Comparison of ENCODE assay signal across 9 mouse cellular contexts in the genomic region with DNA sequence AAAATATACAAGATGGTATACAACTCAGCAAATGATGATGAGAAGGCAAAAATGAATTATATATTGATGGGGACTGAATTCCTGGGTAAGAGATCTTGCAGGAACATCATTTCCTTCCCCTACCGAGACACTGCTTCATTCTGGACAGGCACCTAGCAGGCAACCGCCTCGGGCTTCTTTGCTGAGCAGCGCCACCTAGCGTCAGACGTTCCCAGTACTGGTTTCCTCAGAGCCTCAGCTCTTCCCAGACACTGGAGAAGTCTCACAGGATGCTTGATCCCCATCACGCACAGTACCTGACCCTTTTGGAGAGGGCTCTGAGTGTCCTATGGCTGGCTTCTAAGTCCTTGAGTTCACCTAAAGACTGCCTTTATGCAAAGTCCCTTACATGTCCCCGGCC.
DNase-seq lines count a peak whose midpoint lies in the region; ATAC-seq and TF ChIP-seq lines count a peak whose summit lies in the region.
"Had no signal": no experiment of that assay in that cellular context is flagged by ENCODE, and none has a peak within 500 bp of the region (broad histone marks: within the 10 kb centered on the region; RNA-seq: fewer than 3 reads in every experiment).

No protein-coding gene starts in this region.

- TF ChIP-seq CTCF in intestine, postnatal 0 days (IDR thresholded peaks at IDR 0.05; ENCODE audit: low read depth): peak; percentile 91

- H3K4me1 ChIP-seq in intestine, postnatal 0 days (replicated peaks; ENCODE audit: control insufficient read depth, insufficient read depth, low read length): no peaks in the 10 kb centered on the region
- no peaks in the 10 kb centered on the region for H3K4me1 ChIP-seq in midbrain, embryonic 13.5 days (replicated peaks)
- H3K4me1 ChIP-seq: liver, embryonic 15.5 days had no signal

- DNase-seq in adrenal gland, postnatal 10 days: peak; percentile 92
- DNase-seq in gastrocnemius, postnatal 14 days: peak; percentile 82
- peak; percentile 86 to 95 for DNase-seq in left cerebral cortex, postnatal 14 days (ENCODE audit: low spot score in 2 of 2)
- DNase-seq in skeletal muscle tissue, adult 2 months (ENCODE audit: low read depth, low spot score): peak; percentile 21

- H3K4me2 ChIP-seq in intestine, postnatal 0 days (replicated peaks; ENCODE audit: low read depth): no peak overlapping the region
- H3K4me2 ChIP-seq in midbrain, embryonic 13.5 days (replicated peaks): no peak overlapping the region
- H3K4me2 ChIP-seq: liver, embryonic 15.5 days had no signal

- H3K36me3 ChIP-seq in intestine, postnatal 0 days (ENCODE audit: control insufficient read depth, insufficient read depth): no peaks in the 10 kb centered on the region
- no peaks in the 10 kb centered on the region for H3K36me3 ChIP-seq in midbrain, embryonic 13.5 days
- H3K36me3 ChIP-seq: liver, embryonic 15.5 days had no signal

- no peaks in the 10 kb centered on the region for H3K9me3 ChIP-seq in intestine, postnatal 0 days (ENCODE audit: control insufficient read depth)
- no peaks in the 10 kb centered on the region for H3K9me3 ChIP-seq in midbrain, embryonic 13.5 days
- H3K9me3 ChIP-seq: liver, embryonic 15.5 days had no signal

- intact Hi-C loops in gastrocnemius, postnatal 14 days (cut with DNase I; ENCODE audit: low total_unique reads): loop anchor here (10.0 kb wide), 2 partner anchors 85 to 455 kb away; a partner anchor contains a TSS
- intact Hi-C loops in left cerebral cortex, postnatal 14 days (cut with DNase I): loop anchor here (2.0 to 5.0 kb wide), 4 partner anchors 178 to 458 kb away; no protein-coding TSS in a partner anchor

- H3K4me3 ChIP-seq in intestine, postnatal 0 days (ENCODE audit: low read depth, low read length): no peak overlapping the region
- H3K4me3 ChIP-seq in midbrain, embryonic 13.5 days (replicated peaks): no peak overlapping the region
- H3K4me3 ChIP-seq: liver, embryonic 15.5 days had no signal

- no peaks in the 10 kb centered on the region for H3K27me3 ChIP-seq in intestine, postnatal 0 days (replicated peaks; ENCODE audit: control insufficient read depth, insufficient read depth, low read length)
- H3K27me3 ChIP-seq in midbrain, embryonic 13.5 days: peaks cover 10% of the 10 kb centered on the region; the same call in 1 of the 2 replicates
- H3K27me3 ChIP-seq: liver, embryonic 15.5 days had no signal

- no peak overlapping the region for H3K9ac ChIP-seq in intestine, postnatal 0 days (ENCODE audit: low read depth, low read length)
- H3K9ac ChIP-seq in midbrain, embryonic 13.5 days (replicated peaks): no peak overlapping the region
- H3K9ac ChIP-seq: liver, embryonic 15.5 days had no signal

- ATAC-seq in common myeloid progenitor, adult 5-6 weeks (replicated peaks; ENCODE audit: low read depth, poor library complexity, severe bottlenecking): peak; percentile 86
- ATAC-seq in intestine, postnatal 0 days: peak; percentile 56; the same call in 1 of the 2 replicates
- ATAC-seq in midbrain, embryonic 13.5 days: peak; percentile 85
- no peak for ATAC-seq in erythroblast, adult 5-6 weeks (replicated peaks; ENCODE audit: low FRiP score, poor library complexity, severe bottlenecking)

- no peak overlapping the region for H3K27ac ChIP-seq in intestine, postnatal 0 days (ENCODE audit: low read depth, low read length)
- no peak overlapping the region for H3K27ac ChIP-seq in midbrain, embryonic 13.5 days
- H3K27ac ChIP-seq: liver, embryonic 15.5 days had no signal

- 16% methylated on average over 8 of the region's 8 CpGs for WGBS in intestine, postnatal 0 days
- WGBS in midbrain, embryonic 13.5 days: 16% methylated on average over 8 of the region's 8 CpGs

Comparison
In these comparisons a context has a peak if more than half of its experiments do, and no peak if none do; other contexts are left out.
1. DNase-seq: peak in every context shown above with its lines; median percentile 92 in adrenal gland, postnatal 10 days; 90 in left cerebral cortex, postnatal 14 days; 82 in gastrocnemius, postnatal 14 days; 21 in skeletal muscle tissue, adult 2 months.